Mouse (Mus musculus): ENCODE measurements around the gene Atg2a.

GRCm38 (mm10) chr19:6234337-6235083, 7.0 kb upstream of the Atg2a start:
- TF ChIP-seq CTCF (IDR thresholded peaks at IDR 0.05; ENCODE audit: low read depth) (no peak), EP300 (IDR thresholded peaks at IDR 0.05; ENCODE audit: low read depth) (no peak)

All from heart, postnatal 0 days (tissue).